Mouse (Mus musculus): ENCODE data around the gene Sec22a. TPM values are rescaled to one million over a fixed set of nuclear protein-coding genes. Genes with fewer than 3 reads are reported as not detected.
A peak's percentile ranks its signal among the peaks of the same experiment; 100 is the strongest.

Gene Sec22a
- total and polyA plus RNA-seq, 2 experiments from 2014 or later, result 12.7 to 31.9 TPM

- peak overlapping the region; percentile 36 for H3K9ac ChIP-seq (replicated peaks; ENCODE audit: low read depth, low read length)
- no peak overlapping the region; the same call in 1 of the 2 replicates for H3K27ac ChIP-seq (ENCODE audit: low read depth)
- WGBS, result 1% methylated on average over 7 of the region's 7 CpGs
- peak overlapping the region; percentile 94 for H3K4me2 ChIP-seq (ENCODE audit: low read depth, low read length)
- no peaks in the 10 kb centered on the region for H3K9me3 ChIP-seq (replicated peaks; ENCODE audit: control insufficient read depth, low read length)
- DNase-seq (ENCODE audit: low spot score) (no peak), ATAC-seq (ENCODE audit: insufficient read depth, low read depth) (no peak)
- no peak for TF ChIP-seq CTCF (IDR thresholded peaks at IDR 0.05; ENCODE audit: low read depth)
- TF ChIP-seq EP300 (IDR thresholded peaks at IDR 0.05; ENCODE audit: low read depth), result no peak
- no peaks in the 10 kb centered on the region for H3K27me3 ChIP-seq (ENCODE audit: control insufficient read depth, insufficient read depth, low read length)
- peaks cover 7% of the 10 kb centered on the region; the same call in 1 of the 2 replicates for H3K4me1 ChIP-seq (ENCODE audit: control insufficient read depth, insufficient read depth)
- peaks cover 12% of the 10 kb centered on the region for H3K36me3 ChIP-seq (replicated peaks; ENCODE audit: control insufficient read depth, insufficient read depth, low read length)
- H3K4me3 ChIP-seq (ENCODE audit: low read depth, low read length), result peak overlapping the region; percentile 63
Measured at GRCm38 (mm10) chr16:35364063-35364428, 328 bp upstream of the Sec22a start.

- Histone ChIP-seq H3K27me3 (ENCODE audit: control insufficient read depth, insufficient read depth, low read length) (no peaks in the 10 kb centered on the region), H3K36me3 (replicated peaks; ENCODE audit: control insufficient read depth, insufficient read depth, low read length) (peaks cover 15% of the 10 kb centered on the region), H3K27ac (ENCODE audit: low read depth) (no peak overlapping the region), H3K4me1 (ENCODE audit: control insufficient read depth, insufficient read depth) (peaks cover 7% of the 10 kb centered on the region; the same call in 1 of the 2 replicates), H3K4me3 (ENCODE audit: low read depth, low read length) (no peak overlapping the region), H3K4me2 (ENCODE audit: low read depth, low read length) (no peak overlapping the region), H3K9ac (replicated peaks; ENCODE audit: low read depth, low read length) (no peak overlapping the region), H3K9me3 (replicated peaks; ENCODE audit: control insufficient read depth, low read length) (no peaks in the 10 kb centered on the region)
- ATAC-seq (ENCODE audit: insufficient read depth, low read depth) (no peak), DNase-seq (ENCODE audit: low spot score) (no peak)
- TF ChIP-seq EP300 (IDR thresholded peaks at IDR 0.05; ENCODE audit: low read depth) (no peak), CTCF (IDR thresholded peaks at IDR 0.05; ENCODE audit: low read depth) (no peak)
- 86% methylated on average over 2 of the region's 2 CpGs for WGBS
Measured at GRCm38 (mm10) chr16:35362221-35362620, 1.5 kb downstream of the Sec22a start.

- H3K27me3 ChIP-seq (ENCODE audit: control insufficient read depth, insufficient read depth, low read length), result no peaks in the 10 kb centered on the region
- no peak overlapping the region for H3K4me3 ChIP-seq (ENCODE audit: low read depth, low read length)
- H3K36me3 ChIP-seq (replicated peaks; ENCODE audit: control insufficient read depth, insufficient read depth, low read length), result peaks cover 19% of the 10 kb centered on the region
- no peak overlapping the region for H3K9ac ChIP-seq (replicated peaks; ENCODE audit: low read depth, low read length)
- DNase-seq (ENCODE audit: low spot score) (no peak), ATAC-seq (ENCODE audit: insufficient read depth, low read depth) (no peak)
- H3K4me1 ChIP-seq (ENCODE audit: control insufficient read depth, insufficient read depth), result peaks cover 7% of the 10 kb centered on the region; the same call in 1 of the 2 replicates
- WGBS, result 35% methylated on average over 6 of the region's 6 CpGs
- H3K27ac ChIP-seq (ENCODE audit: low read depth), result no peak overlapping the region
- H3K4me2 ChIP-seq (ENCODE audit: low read depth, low read length), result no peak overlapping the region
- TF ChIP-seq CTCF (IDR thresholded peaks at IDR 0.05; ENCODE audit: low read depth) (peak; percentile 63), EP300 (IDR thresholded peaks at IDR 0.05; ENCODE audit: low read depth) (no peak)
- no peaks in the 10 kb centered on the region for H3K9me3 ChIP-seq (replicated peaks; ENCODE audit: control insufficient read depth, low read length)
Measured at GRCm38 (mm10) chr16:35360593-35360992, 3.1 kb downstream of the Sec22a start.

GRCm38 (mm10) chr16:35357449-35357848 is 6.3 kb downstream of the Sec22a start:
- Histone ChIP-seq H3K4me1 (ENCODE audit: control insufficient read depth, insufficient read depth) (no peaks in the 10 kb centered on the region), H3K9ac (replicated peaks; ENCODE audit: low read depth, low read length) (no peak overlapping the region), H3K27me3 (ENCODE audit: control insufficient read depth, insufficient read depth, low read length) (no peaks in the 10 kb centered on the region), H3K36me3 (replicated peaks; ENCODE audit: control insufficient read depth, insufficient read depth, low read length) (peaks cover 25% of the 10 kb centered on the region), H3K4me3 (ENCODE audit: low read depth, low read length) (no peak overlapping the region), H3K4me2 (ENCODE audit: low read depth, low read length) (no peak overlapping the region), H3K27ac (ENCODE audit: low read depth) (no peak overlapping the region), H3K9me3 (replicated peaks; ENCODE audit: control insufficient read depth, low read length) (no peaks in the 10 kb centered on the region)
- ATAC-seq (ENCODE audit: insufficient read depth, low read depth), result no peak
- TF ChIP-seq CTCF (IDR thresholded peaks at IDR 0.05; ENCODE audit: low read depth) (no peak), EP300 (IDR thresholded peaks at IDR 0.05; ENCODE audit: low read depth) (no peak)
- no peak for DNase-seq (ENCODE audit: low spot score)
- 72% methylated on average over 1 of the region's 1 CpGs for WGBS

- no peak overlapping the region for H3K4me2 ChIP-seq (ENCODE audit: low read depth, low read length)
- peaks cover 16% of the 10 kb centered on the region for H3K36me3 ChIP-seq (replicated peaks; ENCODE audit: control insufficient read depth, insufficient read depth, low read length)
- H3K9me3 ChIP-seq (replicated peaks; ENCODE audit: control insufficient read depth, low read length), result no peaks in the 10 kb centered on the region
- no peaks in the 10 kb centered on the region for H3K27me3 ChIP-seq (ENCODE audit: control insufficient read depth, insufficient read depth, low read length)
- DNase-seq (ENCODE audit: low spot score) (no peak), ATAC-seq (ENCODE audit: insufficient read depth, low read depth) (no peak)
- no peak overlapping the region for H3K9ac ChIP-seq (replicated peaks; ENCODE audit: low read depth, low read length)
- H3K4me1 ChIP-seq (ENCODE audit: control insufficient read depth, insufficient read depth), result 0 out of 2 replicates have a peak, but pooled peaks cover 3% of the 10 kb centered on the region
- 97% methylated on average over 1 of the region's 1 CpGs for WGBS
- no peak overlapping the region for H3K27ac ChIP-seq (ENCODE audit: low read depth)
- no peak overlapping the region for H3K4me3 ChIP-seq (ENCODE audit: low read depth, low read length)
- TF ChIP-seq EP300 (IDR thresholded peaks at IDR 0.05; ENCODE audit: low read depth) (no peak), CTCF (IDR thresholded peaks at IDR 0.05; ENCODE audit: low read depth) (no peak)
Measured at GRCm38 (mm10) chr16:35330451-35330850, 33.3 kb downstream of the Sec22a start.

- DNase-seq (ENCODE audit: low spot score) (no peak), ATAC-seq (ENCODE audit: insufficient read depth, low read depth) (no peak)
- no peaks in the 10 kb centered on the region for H3K9me3 ChIP-seq (replicated peaks; ENCODE audit: control insufficient read depth, low read length)
- no peak overlapping the region for H3K4me3 ChIP-seq (ENCODE audit: low read depth, low read length)
- H3K4me1 ChIP-seq (ENCODE audit: control insufficient read depth, insufficient read depth), result 0 out of 2 replicates have a peak, but pooled peaks cover 3% of the 10 kb centered on the region
- H3K9ac ChIP-seq (replicated peaks; ENCODE audit: low read depth, low read length), result no peak overlapping the region
- no peak overlapping the region for H3K27ac ChIP-seq (ENCODE audit: low read depth)
- H3K4me2 ChIP-seq (ENCODE audit: low read depth, low read length), result no peak overlapping the region
- WGBS, result 83% methylated on average over 2 of the region's 2 CpGs
- H3K27me3 ChIP-seq (ENCODE audit: control insufficient read depth, insufficient read depth, low read length), result no peaks in the 10 kb centered on the region
- no peaks in the 10 kb centered on the region for H3K36me3 ChIP-seq (replicated peaks; ENCODE audit: control insufficient read depth, insufficient read depth, low read length)
- TF ChIP-seq EP300 (IDR thresholded peaks at IDR 0.05; ENCODE audit: low read depth), result no peak
Measured at GRCm38 (mm10) chr16:35319773-35320172, 43.9 kb downstream of the Sec22a start.
